In genomic region chr11:12435905-12436304, GRCm38 (mm10) we compare ENCODE assay signal across 28 mouse cellular contexts. TPM values are rescaled to one million over a fixed set of nuclear protein-coding genes. Genes with fewer than 3 reads are reported as not detected.
DNase-seq lines count a peak whose midpoint lies in the region; ATAC-seq and TF ChIP-seq lines count a peak whose summit lies in the region.
"Had no signal": no experiment of that assay in that cellular context is flagged by ENCODE, and none has a peak within 500 bp of the region (broad histone marks: within the 10 kb centered on the region; RNA-seq: fewer than 3 reads in every experiment).

No protein-coding gene starts in this region.

- peak overlapping the region; percentile 93 for H3K27ac ChIP-seq in gastrocnemius, adult 2 months
- H3K27ac ChIP-seq in neural tube, embryonic 12.5 days, result no peak overlapping the region
- no peak overlapping the region for H3K27ac ChIP-seq in neural tube, embryonic 15.5 days (replicated peaks)
- H3K27ac ChIP-seq: embryonic facial prominence, embryonic 10.5 days; heart, adult 2 months; hindbrain, embryonic 12.5 days; intestine, embryonic 15.5 days had no signal

- peaks cover 6% of the 10 kb centered on the region; the same call in 1 of the 2 replicates for H3K4me1 ChIP-seq in neural tube, embryonic 12.5 days
- peaks cover 2% of the 10 kb centered on the region; the same call in 1 of the 2 replicates for H3K4me1 ChIP-seq in neural tube, embryonic 15.5 days
- H3K4me1 ChIP-seq: hindbrain, embryonic 12.5 days had no signal

- no peak for DNase-seq in gastrocnemius, adult 2 months
- no peak for DNase-seq in gastrocnemius, postnatal 14 days
- peak; percentile 62 for DNase-seq in ZHBTc4 (ENCODE audit: low read depth, low spot score)
- DNase-seq in layer of hippocampus, postnatal 14 days (ENCODE audit: low spot score in 2 of 2), result no peak
- DNase-seq: adrenal gland, adult 2 months; adrenal gland, postnatal 25 days; cerebellum, adult 11-12 months; cerebellum, adult 8-10 months; cerebellum, postnatal 10 days; cerebellum, postnatal 36 days; embryo, embryonic 11 days; gastrocnemius, postnatal 25 days; heart, adult 2 months; heart, postnatal 14 days; kidney, adult 11 months had no signal

- 29% methylated on average over 3 of the region's 3 CpGs for WGBS in neural tube, embryonic 12.5 days
- 16% methylated on average over 3 of the region's 3 CpGs for WGBS in neural tube, embryonic 15.5 days

- no peak overlapping the region for H3K9ac ChIP-seq in neural tube, embryonic 12.5 days
- H3K9ac ChIP-seq in neural tube, embryonic 15.5 days (replicated peaks), result no peak overlapping the region
- H3K9ac ChIP-seq: embryonic facial prominence, embryonic 13.5 days; hindbrain, embryonic 12.5 days; intestine, embryonic 15.5 days had no signal

- no peak overlapping the region for H3K4me3 ChIP-seq in gastrocnemius, adult 2 months
- H3K4me3 ChIP-seq in neural tube, embryonic 12.5 days, result no peak overlapping the region
- H3K4me3 ChIP-seq in neural tube, embryonic 15.5 days (replicated peaks), result no peak overlapping the region
- H3K4me3 ChIP-seq: embryonic facial prominence, embryonic 10.5 days; embryonic facial prominence, embryonic 13.5 days; erythroblast, embryonic 14.5 days; heart, adult 2 months; heart, embryonic 10.5 days; heart, embryonic 13.5 days; hindbrain, embryonic 12.5 days; intestine, embryonic 15.5 days had no signal

- H3K27me3 ChIP-seq in neural tube, embryonic 12.5 days (replicated peaks), result no peaks in the 10 kb centered on the region
- no peaks in the 10 kb centered on the region for H3K27me3 ChIP-seq in neural tube, embryonic 15.5 days (replicated peaks)
- H3K27me3 ChIP-seq: embryonic facial prominence, embryonic 13.5 days; heart, embryonic 13.5 days; hindbrain, embryonic 12.5 days; intestine, embryonic 15.5 days had no signal

- intact Hi-C loops in gastrocnemius, adult 2 months (cut with DNase I), result no loop called here
- intact Hi-C loops in gastrocnemius, postnatal 14 days (cut with DNase I; ENCODE audit: low total_unique reads), result no loop called here

- no peak overlapping the region for H3K4me2 ChIP-seq in neural tube, embryonic 12.5 days (replicated peaks)
- H3K4me2 ChIP-seq in neural tube, embryonic 15.5 days, result no peak overlapping the region
- H3K4me2 ChIP-seq: embryonic facial prominence, embryonic 13.5 days; hindbrain, embryonic 12.5 days; intestine, embryonic 15.5 days had no signal

- peak; percentile 16 for ATAC-seq in neural tube, embryonic 12.5 days (ENCODE audit: low FRiP score, low read depth)
- no peak for ATAC-seq in neural tube, embryonic 15.5 days (ENCODE audit: low FRiP score)
- ATAC-seq: CD4-positive, CD25-positive, alpha-beta regulatory T cell, adult 4 months; forebrain, embryonic 16.5 days; hindbrain, embryonic 16.5 days; intestine, embryonic 15.5 days had no signal

- H3K36me3 ChIP-seq in neural tube, embryonic 12.5 days, result no peaks in the 10 kb centered on the region
- no peaks in the 10 kb centered on the region for H3K36me3 ChIP-seq in neural tube, embryonic 15.5 days
- H3K36me3 ChIP-seq: embryonic facial prominence, embryonic 10.5 days; embryonic facial prominence, embryonic 13.5 days; heart, embryonic 10.5 days; heart, embryonic 13.5 days; hindbrain, embryonic 12.5 days; intestine, embryonic 15.5 days had no signal

- no peak for TF ChIP-seq CTCF in gastrocnemius, adult 2 months (IDR thresholded peaks at IDR 0.05)

- H3K9me3 ChIP-seq in neural tube, embryonic 12.5 days, result no peaks in the 10 kb centered on the region
- no peaks in the 10 kb centered on the region for H3K9me3 ChIP-seq in neural tube, embryonic 15.5 days (replicated peaks)
- H3K9me3 ChIP-seq: embryonic facial prominence, embryonic 10.5 days; embryonic facial prominence, embryonic 13.5 days; heart, embryonic 10.5 days; heart, embryonic 13.5 days; hindbrain, embryonic 12.5 days; intestine, embryonic 15.5 days had no signal

RNA-seq across cellular contexts. Expression of gene Cobl, which starts 28.9 kb away (rescaled TPM):
- 100 to 1,000 TPM; 101 to 123 TPM for total RNA-seq in gastrocnemius, adult 2 months (2021)
- total RNA-seq in gastrocnemius, postnatal 14 days (2021), result 10 to 100 TPM; 78.0 to 92.4 TPM
- polyA plus RNA-seq in neural tube, embryonic 12.5 days (2016; fragmentation: Nextera tagmentation; extraction: Ambion mirVana), result 4.8 and 6.3 TPM in 2 replicates
- polyA plus RNA-seq in neural tube, embryonic 15.5 days (2015; fragmentation: Nextera tagmentation; extraction: Ambion mirVana), result 13.9 and 15.6 TPM in 2 replicates
- 10 to 100 TPM in 1 of 2 experiments, 1 to 10 TPM in 1; 8.9 to 12.2 TPM for total RNA-seq in layer of hippocampus, postnatal 14 days (2021)
- total RNA-seq: hematopoietic stem cell, adult 5-6 weeks had no signal

Comparison
In these comparisons a context has a peak if more than half of its experiments do, and no peak if none do; other contexts are left out.
1. RNA of gene Cobl, which starts 28.9 kb away (total RNA-seq): 101 to 123 TPM in gastrocnemius, adult 2 months and 78.0 to 92.4 TPM in gastrocnemius, postnatal 14 days; 8.9 to 12.2 TPM in layer of hippocampus, postnatal 14 days; every median in the first group is over 4 times any median in the second.